Mouse (Mus musculus): ENCODE data around the gene Olfr1465. TPM values are rescaled to one million over a fixed set of nuclear protein-coding genes. Genes with fewer than 3 reads are reported as not detected.

Olfr1465 gene
- not detected in 2 replicates for total RNA-seq (2023)

GRCm38 (mm10) chr19:13315441-13315840, at the start of gene Olfr1465:
TSS of gene Olfr1465 (minus strand) at chr19:13315541.

GRCm38 (mm10) chr19:13361936-13362335, 46.6 kb upstream of the Olfr1465 start, which contains the start of gene Olfr1467:
TSS of gene Olfr1467 (plus strand) at chr19:13362236.

DNA sequence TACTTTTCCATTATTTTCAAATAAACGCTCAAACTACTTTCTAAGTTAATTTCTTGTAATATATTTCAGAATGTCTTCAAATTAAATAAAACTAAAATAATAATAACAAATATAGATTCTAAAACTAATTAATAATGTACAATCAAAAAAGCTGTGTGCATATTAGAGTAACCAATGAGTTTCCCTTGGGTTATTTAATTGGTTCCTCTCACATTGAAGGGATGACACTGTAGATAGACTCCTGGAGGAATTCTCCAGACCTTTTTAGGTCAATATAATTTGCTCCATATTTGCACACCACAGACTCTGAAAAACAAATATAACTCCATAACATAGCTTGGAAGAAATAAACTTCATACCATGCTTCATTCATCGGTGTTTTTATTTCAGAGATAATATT, 23.2 kb upstream of the Olfr1465 start, which contains the start of gene Olfr1466:
Gene Olfr1466 (plus strand): TSS at position 301 of the 400 bp plus-strand sequence.

Other genes with a start within 250 kb of the Olfr1465 start
- not detected in 2 replicates for gene Olfr1457, start 217.7 kb downstream of the Olfr1465 start, total RNA-seq (2023)
- gene Olfr1458, start 208.8 kb downstream of the Olfr1465 start, total RNA-seq (2023): not detected in 2 replicates
- 0.09 and 0.11 TPM in 2 replicates for gene Olfr1459, start 166.0 kb downstream of the Olfr1465 start, total RNA-seq (2023)
- gene Olfr1461, start 152.5 kb downstream of the Olfr1465 start, total RNA-seq (2023): not detected in 2 replicates
- not detected in 2 replicates for gene Olfr1462, start 129.8 kb downstream of the Olfr1465 start, total RNA-seq (2023)
- gene Olfr1463, start 84.2 kb downstream of the Olfr1465 start, total RNA-seq (2023): not detected in 2 replicates
- gene Olfr1466, start 23.3 kb upstream of the Olfr1465 start, total RNA-seq (2023): not detected in 2 replicates
- not detected in 2 replicates for gene Olfr1467, start 46.7 kb upstream of the Olfr1465 start, total RNA-seq (2023)
- gene Olfr1469, start 92.3 kb upstream of the Olfr1465 start, total RNA-seq (2023): not detected in 2 replicates
- gene Olfr1471, start 127.9 kb upstream of the Olfr1465 start, total RNA-seq (2023): not detected in 2 replicates
- not detected in 2 replicates for gene Olfr1472, start 140.5 kb upstream of the Olfr1465 start, total RNA-seq (2023)
- not detected in 2 replicates for gene Olfr1474, start 154.0 kb upstream of the Olfr1465 start, total RNA-seq (2023)
- gene Olfr1475, start 164.7 kb upstream of the Olfr1465 start, total RNA-seq (2023): not detected in 2 replicates
- gene Olfr1477, start 185.0 kb upstream of the Olfr1465 start, total RNA-seq (2023): not detected in 2 replicates
- gene Olfr1480, start 212.4 kb upstream of the Olfr1465 start, total RNA-seq (2023): not detected in 2 replicates